Mouse (Mus musculus) heart, embryonic 12.5 days (tissue): ENCODE results near the gene Gm11985. TPM values are rescaled to one million over a fixed set of nuclear protein-coding genes. Genes with fewer than 3 reads are reported as not detected.
"Not testable (repeated sequence)": the region's sequence is repeated elsewhere in the genome, so short reads cannot be mapped to it uniquely, and the experiment has no call there.

Experiments used
- ATAC-seq: fragments of 200-750 bp; cut with Nextera tagmentation; 2 replicates; pipeline ENCODE4 v1.8.0; 2017; ENCODE audit warnings: moderate TSS enrichment, moderate library complexity; ENCODE audit not compliant: insufficient number of reproducible peaks, low FRiP score
- H3K27ac ChIP-seq: fragments of 300-500 bp; sonication (generic); 2 replicates; pipeline ENCODE4 v1.5.1; 2016; ENCODE audit warnings: mild to moderate bottlenecking, moderate library complexity; ENCODE audit not compliant: poor library complexity, severe bottlenecking
- H3K27me3 ChIP-seq: fragments of 300-500 bp; sonication (generic); replicated peaks from 2 replicates; pipeline ENCODE4 v1.6.1; 2016; ENCODE audit warnings: mild to moderate bottlenecking, moderate library complexity
- H3K36me3 ChIP-seq: fragments of 300-500 bp; sonication (generic); 2 replicates; pipeline ENCODE4 v1.6.1; 2016; ENCODE audit warnings: mild to moderate bottlenecking, moderate library complexity
- H3K4me1 ChIP-seq: fragments of 300-500 bp; sonication (generic); replicated peaks from 2 replicates; pipeline ENCODE4 v1.6.1; 2016; ENCODE audit warnings: mild to moderate bottlenecking
- H3K4me2 ChIP-seq: fragments of 300-500 bp; sonication (generic); 2 replicates; pipeline ENCODE4 v1.6.1; 2016; ENCODE audit warnings: mild to moderate bottlenecking, moderate library complexity
- H3K4me3 ChIP-seq: fragments of 300-500 bp; sonication (generic); 2 replicates; pipeline ENCODE4 v1.5.1; 2016; ENCODE audit warnings: mild to moderate bottlenecking
- H3K9ac ChIP-seq: fragments of 300-500 bp; sonication (generic); 2 replicates; pipeline ENCODE4 v1.6.1; 2016; ENCODE audit warnings: mild to moderate bottlenecking, moderate library complexity
- H3K9me3 ChIP-seq: fragments of 300-500 bp; sonication (generic); replicated peaks from 2 replicates; pipeline ENCODE4 v1.6.1; 2016; ENCODE audit warnings: mild to moderate bottlenecking, moderate library complexity
- WGBS: fragments of 180-500 bp; shearing (Covaris S2); methylation state at CpG from one replicate; pipeline ENCODE4 v1.1.7; 2016; 5-methylcytosine and 5-hydroxymethylcytosine counted together
- polyA plus RNA-seq: library from polyadenylated mRNA; unstranded; fragments of >200 nt; fragmentation: Nextera tagmentation; extraction: Ambion mirVana; gene quantifications from 2 replicates; pipeline ENCODE4 v1.2.1, GENCODE M21; 2016

Gm11985 gene
- polyA plus RNA-seq, 1 experiment from 2014 or later: not detected

GRCm38 (mm10) chr11:7221826-7222225 is 33.5 kb upstream of the Gm11985 start:
- ATAC-seq, H3K27ac ChIP-seq, H3K27me3 ChIP-seq, H3K9me3 ChIP-seq, H3K9ac ChIP-seq, H3K4me3 ChIP-seq, H3K4me1 ChIP-seq, H3K4me2 ChIP-seq, H3K36me3 ChIP-seq: not testable (repeated sequence)
- WGBS: 79% methylated on average over 8 of the region's 8 CpGs

GRCm38 (mm10) chr11:7215703-7216102 is 27.3 kb upstream of the Gm11985 start:
- Histone ChIP-seq H3K4me1 (peaks cover 27% of the 10 kb centered on the region), H3K36me3 (no peaks in the 10 kb centered on the region), H3K4me3 (no peak overlapping the region), H3K9me3 (no peaks in the 10 kb centered on the region), H3K27me3 (peaks cover 32% of the 10 kb centered on the region), H3K9ac (no peak overlapping the region), H3K4me2 (no peak overlapping the region), H3K27ac (no peak overlapping the region)
- WGBS: 16% methylated on average over 8 of the region's 8 CpGs
- no peak for ATAC-seq

- Histone ChIP-seq H3K36me3 (no peaks in the 10 kb centered on the region), H3K4me3 (peak overlapping the region; percentile 63; the same call in 1 of the 2 replicates), H3K9me3 (no peaks in the 10 kb centered on the region), H3K9ac (no peak overlapping the region), H3K4me1 (peaks cover 27% of the 10 kb centered on the region), H3K4me2 (peak overlapping the region; percentile 95), H3K27ac (no peak overlapping the region), H3K27me3 (peaks cover 34% of the 10 kb centered on the region)
- WGBS: 6% methylated on average over 14 of the region's 14 CpGs
- ATAC-seq: no peak
Observed at GRCm38 (mm10) chr11:7214761-7215160, 26.4 kb upstream of the Gm11985 start.

- Histone ChIP-seq H3K27me3 (peaks cover 34% of the 10 kb centered on the region), H3K9me3 (no peaks in the 10 kb centered on the region), H3K4me3 (peak overlapping the region; percentile 63), H3K27ac (no peak overlapping the region), H3K9ac (peak overlapping the region; percentile 15; the same call in 1 of the 2 replicates), H3K4me2 (peak overlapping the region; percentile 95), H3K36me3 (no peaks in the 10 kb centered on the region), H3K4me1 (peaks cover 27% of the 10 kb centered on the region)
- ATAC-seq: no peak; the same call in 1 of the 2 replicates
- WGBS: 2% methylated on average over 12 of the region's 12 CpGs
Observed at GRCm38 (mm10) chr11:7214342-7214660, 25.9 kb upstream of the Gm11985 start.

GRCm38 (mm10) chr11:7213501-7214341 is 25.4 kb upstream of the Gm11985 start, which contains the start of gene Igfbp3:
Igfbp3 (minus strand) TSS chr11:7213923.
- peaks cover 27% of the 10 kb centered on the region for H3K4me1 ChIP-seq

GRCm38 (mm10) chr11:7213161-7213500 is 24.8 kb upstream of the Gm11985 start:
- Histone ChIP-seq H3K4me2 (peak overlapping the region; percentile 95), H3K27ac (no peak overlapping the region), H3K9me3 (no peaks in the 10 kb centered on the region), H3K27me3 (peaks cover 34% of the 10 kb centered on the region), H3K4me3 (peak overlapping the region; percentile 63), H3K36me3 (no peaks in the 10 kb centered on the region), H3K9ac (peak overlapping the region; percentile 60; the same call in 1 of the 2 replicates), H3K4me1 (peaks cover 27% of the 10 kb centered on the region)
- no peak; the same call in 1 of the 2 replicates for ATAC-seq
- 1% methylated on average over 19 of the region's 19 CpGs for WGBS

More at GRCm38 (mm10) chr11:7213501-7214341, 25.4 kb upstream of the Gm11985 start, which contains the start of gene Igfbp3:
- ATAC-seq: peak; percentile 70
- Histone ChIP-seq H3K27me3 (peaks cover 34% of the 10 kb centered on the region), H3K4me3 (peak within 1 kb of the TSS; percentile 63), H3K9me3 (no peaks in the 10 kb centered on the region), H3K9ac (peak within 1 kb of the TSS; percentile 60), H3K4me2 (peak within 1 kb of the TSS; percentile 95), H3K36me3 (no peaks in the 10 kb centered on the region), H3K27ac (no peak within 1 kb of the TSS)
- under 1% methylated on average over 103 of the region's 104 CpGs for WGBS

GRCm38 (mm10) chr11:7212126-7212798 is 23.9 kb upstream of the Gm11985 start:
- H3K27ac ChIP-seq: no peak overlapping the region
- no peaks in the 10 kb centered on the region for H3K9me3 ChIP-seq
- H3K36me3 ChIP-seq: no peaks in the 10 kb centered on the region
- WGBS: 20% methylated on average over 17 of the region's 17 CpGs
- peak overlapping the region; percentile 63 for H3K4me3 ChIP-seq
- no peak overlapping the region for H3K9ac ChIP-seq
- peaks cover 34% of the 10 kb centered on the region for H3K27me3 ChIP-seq
- peak overlapping the region; percentile 95 for H3K4me2 ChIP-seq
- no peak for ATAC-seq
- H3K4me1 ChIP-seq: peaks cover 27% of the 10 kb centered on the region

GRCm38 (mm10) chr11:7211211-7211610 is 22.8 kb upstream of the Gm11985 start:
- H3K27me3 ChIP-seq: peaks cover 34% of the 10 kb centered on the region
- no peak for ATAC-seq
- no peaks in the 10 kb centered on the region for H3K36me3 ChIP-seq
- H3K27ac ChIP-seq: no peak overlapping the region
- H3K4me2 ChIP-seq: no peak overlapping the region
- no peak overlapping the region for H3K9ac ChIP-seq
- peaks cover 23% of the 10 kb centered on the region for H3K4me1 ChIP-seq
- H3K9me3 ChIP-seq: no peaks in the 10 kb centered on the region
- WGBS: 31% methylated on average over 9 of the region's 9 CpGs
- H3K4me3 ChIP-seq: no peak overlapping the region

- no peaks in the 10 kb centered on the region for H3K36me3 ChIP-seq
- H3K27me3 ChIP-seq: peaks cover 34% of the 10 kb centered on the region
- no peak for ATAC-seq
- no peak overlapping the region for H3K27ac ChIP-seq
- H3K4me3 ChIP-seq: no peak overlapping the region
- no peak overlapping the region for H3K9ac ChIP-seq
- H3K4me2 ChIP-seq: no peak overlapping the region
- WGBS: 26% methylated on average over 6 of the region's 6 CpGs
- H3K4me1 ChIP-seq: peaks cover 18% of the 10 kb centered on the region
- no peaks in the 10 kb centered on the region for H3K9me3 ChIP-seq
Observed at GRCm38 (mm10) chr11:7210343-7210742, 22.0 kb upstream of the Gm11985 start.

GRCm38 (mm10) chr11:7203846-7204245 is 15.5 kb upstream of the Gm11985 start:
- H3K9ac ChIP-seq: no peak overlapping the region
- H3K4me1 ChIP-seq: 0 out of 2 replicates have a peak, but pooled peaks cover 3% of the 10 kb centered on the region
- H3K4me2 ChIP-seq: no peak overlapping the region
- WGBS: 80% methylated on average over 9 of the region's 9 CpGs
- no peak overlapping the region for H3K27ac ChIP-seq
- H3K36me3 ChIP-seq: no peaks in the 10 kb centered on the region
- H3K9me3 ChIP-seq: no peaks in the 10 kb centered on the region
- H3K27me3 ChIP-seq: no peaks in the 10 kb centered on the region; the same call in 1 of the 2 replicates
- ATAC-seq: no peak
- no peak overlapping the region for H3K4me3 ChIP-seq

- Histone ChIP-seq H3K27ac (no peak overlapping the region), H3K9me3 (no peaks in the 10 kb centered on the region), H3K36me3 (no peaks in the 10 kb centered on the region), H3K4me1 (0 out of 2 replicates have a peak, but pooled peaks cover 3% of the 10 kb centered on the region), H3K4me2 (no peak overlapping the region), H3K4me3 (no peak overlapping the region), H3K27me3 (no peaks in the 10 kb centered on the region; the same call in 1 of the 2 replicates), H3K9ac (no peak overlapping the region)
- no peak for ATAC-seq
- 65% methylated on average over 7 of the region's 7 CpGs for WGBS
Observed at GRCm38 (mm10) chr11:7202206-7202605, 13.8 kb upstream of the Gm11985 start.
